Mouse (Mus musculus) central nervous system, embryonic 14 days (tissue): ENCODE data around the gene Olfr251. TPM values are rescaled to one million over a fixed set of nuclear protein-coding genes. Genes with fewer than 3 reads are reported as not detected.

ENCODE experiments used
- polyA plus RNA-seq: library from polyadenylated mRNA; depleted of rRNA; stranded (reverse); fragments of >200 nt; gene quantifications from 2 replicates; pipeline ENCODE4 v1.2.3, GENCODE M21; 2012; rRNA removed

The Olfr251 gene
- not detected in 2 replicates for polyA plus RNA-seq

GRCm38 (mm10) chr9:38376786-38377185 lies at the start of gene Olfr251:
TSS of gene Olfr251 (plus strand) at chr9:38377086.

DNA sequence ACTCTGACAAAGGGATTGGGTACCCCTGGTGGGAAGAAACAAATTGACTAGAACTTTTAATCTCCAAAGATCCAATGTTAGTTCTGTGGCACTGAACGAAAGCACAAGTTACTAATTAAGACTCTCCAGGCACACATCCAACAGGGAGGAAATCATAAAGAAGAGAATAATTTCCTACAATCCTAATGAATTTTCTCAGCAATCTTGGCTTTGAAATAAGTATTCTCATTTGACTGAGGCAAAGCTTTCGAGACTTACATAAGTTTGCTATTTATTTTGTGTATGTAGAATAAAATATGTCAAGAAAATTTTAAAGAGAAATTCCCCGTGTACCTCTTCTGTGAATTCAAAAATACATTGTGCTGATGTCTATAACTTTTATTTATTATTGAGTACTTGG lies 48.1 kb upstream of the Olfr251 start, which contains the start of gene Olfr25:
Gene Olfr25 (plus strand): TSS at position 301 of the 400 bp plus-strand sequence.

GRCm38 (mm10) chr9:38348111-38348510 lies 28.8 kb upstream of the Olfr251 start, which contains the start of gene Olfr898:
TSS of gene Olfr898 (plus strand) at chr9:38348411.

GRCm38 (mm10) chr9:38366596-38366995 lies 10.3 kb upstream of the Olfr251 start, which contains the start of gene Olfr250:
TSS of gene Olfr250 (plus strand) at chr9:38366896.

DNA sequence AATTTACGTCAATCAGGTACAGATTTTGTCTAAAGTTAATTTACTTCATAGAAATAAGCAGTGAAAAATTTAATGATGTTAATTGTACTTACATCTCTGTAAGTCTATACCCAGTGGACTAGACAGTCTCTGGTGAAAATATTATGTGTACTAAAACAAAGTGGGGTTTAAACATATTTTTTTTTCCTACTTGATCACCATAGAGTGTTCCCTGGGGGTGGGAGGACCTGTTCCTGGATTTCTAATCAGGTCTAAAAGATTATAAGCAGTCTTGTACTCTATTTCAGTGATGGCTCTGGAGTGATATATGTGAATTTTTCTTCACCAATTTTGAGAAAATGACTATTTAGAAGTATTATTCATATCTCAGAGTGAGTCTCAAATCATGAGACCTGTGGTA lies 24.5 kb downstream of the Olfr251 start, which contains the start of gene Olfr147:
Gene Olfr147 (plus strand): TSS at position 301 of the 400 bp plus-strand sequence.

GRCm38 (mm10) chr9:38429155-38429554 lies 52.3 kb downstream of the Olfr251 start, which contains the start of gene Olfr901:
TSS of gene Olfr901 (plus strand) at chr9:38429455.

Other genes with a start within 250 kb of the Olfr251 start
- gene Olfr890, start 234.6 kb upstream of the Olfr251 start, polyA plus RNA-seq, result not detected in 2 replicates
- gene Olfr891, start 196.3 kb upstream of the Olfr251 start, polyA plus RNA-seq, result not detected in 2 replicates
- gene Olfr893, start 168.7 kb upstream of the Olfr251 start, polyA plus RNA-seq, result not detected in 2 replicates
- not detected in 2 replicates for gene Olfr894, start 159.0 kb upstream of the Olfr251 start, polyA plus RNA-seq
- gene Olfr143, start 124.3 kb upstream of the Olfr251 start, polyA plus RNA-seq, result not detected in 2 replicates
- not detected in 2 replicates for gene Olfr895, start 109.2 kb upstream of the Olfr251 start, polyA plus RNA-seq
- gene Olfr896-ps1, start 86.0 kb upstream of the Olfr251 start, polyA plus RNA-seq, result not detected in 2 replicates
- gene Olfr25, start 48.0 kb upstream of the Olfr251 start, polyA plus RNA-seq, result not detected in 2 replicates
- not detected in 2 replicates for gene Olfr898, start 28.7 kb upstream of the Olfr251 start, polyA plus RNA-seq
- not detected in 2 replicates for gene Olfr250, start 10.2 kb upstream of the Olfr251 start, polyA plus RNA-seq
- not detected in 2 replicates for gene Olfr147, start 24.6 kb downstream of the Olfr251 start, polyA plus RNA-seq
- not detected in 2 replicates for gene Olfr901, start 52.4 kb downstream of the Olfr251 start, polyA plus RNA-seq
- gene Olfr902, start 70.6 kb downstream of the Olfr251 start, polyA plus RNA-seq, result not detected in 2 replicates
- not detected in 2 replicates for gene Olfr904, start 86.1 kb downstream of the Olfr251 start, polyA plus RNA-seq
- not detected in 2 replicates for gene Olfr905, start 94.0 kb downstream of the Olfr251 start, polyA plus RNA-seq
- gene Olfr906, start 110.0 kb downstream of the Olfr251 start, polyA plus RNA-seq, result not detected in 2 replicates
- gene Olfr907, start 118.7 kb downstream of the Olfr251 start, polyA plus RNA-seq, result not detected in 2 replicates
- not detected in 2 replicates for gene Olfr911-ps1, start 144.5 kb downstream of the Olfr251 start, polyA plus RNA-seq
- gene Olfr910, start 160.8 kb downstream of the Olfr251 start, polyA plus RNA-seq, result not detected in 2 replicates
- not detected in 2 replicates for gene Olfr912, start 203.1 kb downstream of the Olfr251 start, polyA plus RNA-seq
- not detected in 2 replicates for gene Olfr913, start 215.7 kb downstream of the Olfr251 start, polyA plus RNA-seq
- gene Olfr914, start 228.0 kb downstream of the Olfr251 start, polyA plus RNA-seq, result not detected in 2 replicates